Mouse (Mus musculus) kidney, adult 2 months (tissue): ENCODE data around the gene Brca1. TPM values are rescaled to one million over a fixed set of nuclear protein-coding genes. Genes with fewer than 3 reads are reported as not detected.

Experiments used
- DNase-seq: peaks from one replicate; pipeline ENCODE4 v3.0.0; 2021
- H3K27ac ChIP-seq: fragments of 200-500 bp; 2 replicates; pipeline ENCODE4 v1.5.1; 2012; ENCODE audit warnings: low read depth, low read length, control low read depth, inconsistent platforms; ENCODE audit not compliant: insufficient read depth
- H3K27me3 ChIP-seq: fragments of 200-500 bp; replicated peaks from 2 replicates; pipeline ENCODE4 v1.6.1; 2012; ENCODE audit warnings: mild to moderate bottlenecking, moderate library complexity, low read length, inconsistent platforms; ENCODE audit not compliant: control insufficient read depth, insufficient read depth
- H3K36me3 ChIP-seq: fragments of 200-500 bp; 2 replicates; pipeline ENCODE4 v1.6.1; 2012; ENCODE audit warnings: mild to moderate bottlenecking, moderate library complexity, low read length, inconsistent platforms; ENCODE audit not compliant: control insufficient read depth, insufficient read depth
- H3K4me1 ChIP-seq: fragments of 200-500 bp; 2 replicates; pipeline ENCODE4 v1.6.1; 2011; ENCODE audit warnings: low read length; ENCODE audit not compliant: control insufficient read depth, insufficient read depth
- H3K4me3 ChIP-seq: fragments of 200-500 bp; 2 replicates; pipeline ENCODE4 v1.5.1; 2011; ENCODE audit warnings: mild to moderate bottlenecking, low read depth, low read length, control low read depth; ENCODE audit not compliant: insufficient read depth
- CTCF ChIP-seq: fragments of 200-500 bp; conservative IDR thresholded peaks from 2 replicates; pipeline ENCODE4 v1.5.1; 2011; ENCODE audit warnings: low read depth, mild to moderate bottlenecking, control low read depth, low read length, moderate library complexity, mixed read lengths; ENCODE audit not compliant: insufficient read depth, insufficient read length
- POLR2A ChIP-seq: fragments of 200-500 bp; IDR thresholded peaks from one replicate; pipeline ENCODE4 v1.6.1; 2011; ENCODE audit warnings: low read depth, low read length, control low read depth
- WGBS: fragments of 180-500 bp; shearing (Covaris S2); methylation state at CpG from one replicate; pipeline ENCODE4 v1.1.7; 2018; 5-methylcytosine and 5-hydroxymethylcytosine counted together
- polyA plus RNA-seq: library from polyadenylated mRNA; depleted of rRNA; stranded (reverse); fragments of >200 nt; gene quantifications from 2 replicates; pipeline ENCODE4 v1.2.3, GENCODE M21; 2012

The Brca1 gene
- polyA plus RNA-seq, 1 experiment: 0.16 TPM

DNA sequence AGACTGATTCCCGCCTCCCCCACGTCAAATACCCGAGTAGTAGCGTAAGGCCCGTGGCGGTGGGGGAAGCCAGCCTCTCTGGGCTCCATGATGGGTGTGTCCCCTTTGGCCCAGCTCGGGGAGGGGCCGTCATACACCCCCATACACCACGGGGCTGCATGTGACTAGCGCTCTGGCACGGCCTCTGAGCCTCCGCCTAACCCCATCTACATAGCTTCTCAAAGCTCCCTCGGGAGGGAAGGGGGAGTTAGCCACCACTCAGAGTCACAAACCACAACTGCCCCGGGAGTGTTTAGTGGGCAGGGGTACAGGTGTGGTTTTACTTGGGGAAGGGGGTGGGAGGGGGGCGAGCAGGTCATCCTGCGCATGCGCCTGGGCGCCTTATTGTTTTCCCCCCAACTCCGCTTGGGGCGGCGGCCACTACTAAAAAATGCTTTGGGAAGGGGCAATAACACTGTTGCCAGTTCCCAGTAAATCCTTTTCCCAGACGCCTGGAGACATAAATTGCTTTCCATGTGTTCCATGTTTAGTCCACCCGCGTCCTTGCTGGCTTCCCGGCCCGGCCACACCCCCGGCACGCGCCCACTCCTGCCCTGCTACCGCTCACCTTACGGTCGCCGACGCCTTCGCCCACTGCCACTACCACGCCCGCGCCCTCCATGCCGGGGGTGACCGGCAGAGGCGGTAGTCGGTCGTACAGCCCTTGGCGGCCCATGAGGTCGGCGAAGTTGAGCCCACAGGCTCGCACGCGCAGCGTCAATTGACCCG is 86.5 kb downstream of the Brca1 start:
- Histone ChIP-seq H3K4me1 (peaks cover 11% of the 10 kb centered on the region; the same call in 1 of the 2 replicates), H3K4me3 (peak overlapping the region; percentile 56), H3K36me3 (no peaks in the 10 kb centered on the region), H3K27me3 (no peaks in the 10 kb centered on the region), H3K27ac (peak overlapping the region; percentile 69)
- TF ChIP-seq CTCF (no peak), POLR2A (no peak)
- DNase-seq: peak; percentile 59
- under 1% methylated on average over 51 of the region's 51 CpGs for WGBS

- peak; percentile 66 for DNase-seq
- TF ChIP-seq CTCF (no peak), POLR2A (no peak)
- peaks cover 11% of the 10 kb centered on the region; the same call in 1 of the 2 replicates for H3K4me1 ChIP-seq
- H3K27ac ChIP-seq: peak within 1 kb of the TSS; percentile 69
- H3K27me3 ChIP-seq: no peaks in the 10 kb centered on the region
- H3K36me3 ChIP-seq: no peaks in the 10 kb centered on the region
- 6% methylated on average over 12 of the region's 12 CpGs for WGBS
- H3K4me3 ChIP-seq: peak within 1 kb of the TSS; percentile 56
Observed at GRCm38 (mm10) chr11:101464211-101465100, 87.3 kb downstream of the Brca1 start, which contains the start of gene Rnd2. TSS of gene Rnd2 (plus strand) at chr11:101464999.

GRCm38 (mm10) chr11:101462583-101463440 is 88.9 kb downstream of the Brca1 start:
- Histone ChIP-seq H3K4me1 (peaks cover 11% of the 10 kb centered on the region; the same call in 1 of the 2 replicates), H3K36me3 (no peaks in the 10 kb centered on the region), H3K27ac (no peak overlapping the region), H3K27me3 (no peaks in the 10 kb centered on the region), H3K4me3 (no peak overlapping the region)
- no peak for DNase-seq
- TF ChIP-seq POLR2A: no peak
- no peak for TF ChIP-seq CTCF
- 43% methylated on average over 13 of the region's 13 CpGs for WGBS

DNA sequence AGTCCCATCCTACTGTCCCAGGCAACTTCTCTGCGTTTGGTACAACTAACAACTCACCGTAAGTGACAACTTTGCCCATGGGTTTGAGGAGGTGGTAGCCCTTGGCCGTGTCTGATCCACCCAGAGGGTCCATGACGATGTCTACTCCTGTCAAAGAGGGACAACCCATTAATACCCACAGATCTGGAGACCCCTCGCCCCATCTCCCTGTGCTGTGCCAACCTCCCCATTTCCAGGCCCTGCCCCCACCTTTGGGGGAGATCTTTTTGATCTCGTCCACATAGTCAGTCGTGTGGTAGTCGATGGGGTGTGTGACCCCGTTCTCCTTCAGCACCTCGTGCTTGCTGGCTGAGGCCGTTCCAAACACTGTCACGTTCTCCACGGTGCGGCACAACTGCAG is 89.6 kb downstream of the Brca1 start:
- Histone ChIP-seq H3K27ac (no peak overlapping the region), H3K4me1 (peaks cover 11% of the 10 kb centered on the region; the same call in 1 of the 2 replicates), H3K27me3 (no peaks in the 10 kb centered on the region), H3K4me3 (no peak overlapping the region), H3K36me3 (no peaks in the 10 kb centered on the region)
- TF ChIP-seq POLR2A (no peak), CTCF (no peak)
- DNase-seq: no peak
- 80% methylated on average over 14 of the region's 14 CpGs for WGBS

GRCm38 (mm10) chr11:101460321-101460720 is 91.4 kb downstream of the Brca1 start:
- WGBS: 83% methylated on average over 15 of the region's 15 CpGs
- peaks cover 11% of the 10 kb centered on the region; the same call in 1 of the 2 replicates for H3K4me1 ChIP-seq
- no peak overlapping the region for H3K4me3 ChIP-seq
- DNase-seq: no peak
- no peak overlapping the region for H3K27ac ChIP-seq
- H3K27me3 ChIP-seq: no peaks in the 10 kb centered on the region
- TF ChIP-seq CTCF: no peak
- TF ChIP-seq POLR2A: no peak
- H3K36me3 ChIP-seq: no peaks in the 10 kb centered on the region

DNA sequence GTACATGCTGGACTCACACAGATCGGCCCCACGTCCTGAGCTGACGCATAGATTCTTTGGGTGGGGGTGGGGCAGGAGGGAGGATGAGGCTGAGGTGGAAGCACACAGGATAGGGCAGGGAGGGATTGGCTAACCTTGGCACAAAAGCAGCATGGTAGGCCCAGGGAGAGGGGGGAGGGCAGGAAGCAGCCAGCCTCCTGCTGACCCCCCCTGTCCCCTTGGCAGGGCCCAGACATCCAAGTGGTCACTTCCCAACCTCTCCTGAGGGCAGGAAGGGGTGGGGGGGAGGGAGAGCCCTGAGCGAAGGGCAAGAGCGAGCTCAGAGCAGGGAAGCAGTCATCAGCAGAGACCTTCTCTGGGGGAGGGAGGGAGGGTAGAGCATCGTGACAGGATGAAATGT is 92.0 kb downstream of the Brca1 start:
- Histone ChIP-seq H3K27ac (no peak overlapping the region), H3K4me3 (no peak overlapping the region), H3K4me1 (peaks cover 10% of the 10 kb centered on the region; the same call in 1 of the 2 replicates), H3K27me3 (no peaks in the 10 kb centered on the region), H3K36me3 (no peaks in the 10 kb centered on the region)
- WGBS: 59% methylated on average over 6 of the region's 6 CpGs
- TF ChIP-seq CTCF (no peak), POLR2A (no peak)
- peak; percentile 69 for DNase-seq
